Mouse (Mus musculus) activated CD4-positive, CD25-positive, alpha-beta regulatory T cell, adult 4 months (primary cell): ENCODE results near the gene Vmn1r188. TPM values are rescaled to one million over a fixed set of nuclear protein-coding genes. Genes with fewer than 3 reads are reported as not detected.
"Not testable (repeated sequence)": the region's sequence is repeated elsewhere in the genome, so short reads cannot be mapped to it uniquely, and the experiment has no call there.

Source experiments
- ATAC-seq: one replicate; pipeline ENCODE4 v1.8.0; 2017
- polyA plus RNA-seq, 2 experiments: library from polyadenylated mRNA; unstranded; fragments of 100-300 nt; shearing (Covaris generic); gene quantifications; one replicate each; pipeline ENCODE4 v1.2.1; 2017

Gene Vmn1r188
- polyA plus RNA-seq, result not detected

- ATAC-seq, result not testable (repeated sequence)
Measured at GRCm38 (mm10) chr13:22084140-22084539, at the start of gene Vmn1r188. Vmn1r188 (plus strand) TSS chr13:22084440.

DNA sequence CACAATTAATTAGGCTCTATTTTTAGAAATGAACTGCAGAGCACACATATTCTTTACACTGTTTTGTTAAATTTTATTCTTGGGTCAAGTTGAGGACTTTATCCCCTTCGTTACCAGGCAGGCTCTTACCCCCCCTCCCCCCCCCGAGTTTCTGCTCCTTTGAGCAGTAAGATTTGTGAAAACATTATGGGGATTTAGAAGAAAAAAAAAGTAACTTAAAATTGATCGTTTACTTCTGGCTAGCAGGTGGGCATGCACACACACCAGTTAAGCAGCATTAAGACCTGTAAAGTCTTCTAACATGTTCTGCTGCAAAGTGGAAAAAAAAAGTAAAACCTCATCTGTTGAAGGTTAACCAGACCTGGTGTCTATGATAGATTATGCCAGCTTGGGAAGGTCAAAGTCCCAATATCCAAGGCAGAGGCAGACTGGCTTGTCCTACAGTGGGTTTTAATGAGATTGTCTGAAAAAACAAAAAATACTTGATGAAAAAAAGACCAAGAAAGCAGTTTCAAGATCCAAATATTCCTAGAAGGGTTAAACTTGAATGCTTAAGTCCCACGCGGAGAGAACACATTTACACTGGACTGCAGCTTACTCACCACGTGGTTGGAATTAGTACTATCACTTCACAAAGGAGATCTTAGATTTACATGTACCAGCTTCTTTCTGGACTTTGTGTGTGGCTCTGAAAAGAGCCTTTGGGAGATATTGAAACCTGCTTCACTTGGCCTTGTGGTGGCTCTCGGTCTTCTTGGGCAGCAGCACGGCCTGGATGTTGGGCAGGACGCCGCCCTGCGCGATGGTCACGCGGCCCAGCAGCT, 49.6 kb upstream of the Vmn1r188 start:
- no peak for ATAC-seq

DNA sequence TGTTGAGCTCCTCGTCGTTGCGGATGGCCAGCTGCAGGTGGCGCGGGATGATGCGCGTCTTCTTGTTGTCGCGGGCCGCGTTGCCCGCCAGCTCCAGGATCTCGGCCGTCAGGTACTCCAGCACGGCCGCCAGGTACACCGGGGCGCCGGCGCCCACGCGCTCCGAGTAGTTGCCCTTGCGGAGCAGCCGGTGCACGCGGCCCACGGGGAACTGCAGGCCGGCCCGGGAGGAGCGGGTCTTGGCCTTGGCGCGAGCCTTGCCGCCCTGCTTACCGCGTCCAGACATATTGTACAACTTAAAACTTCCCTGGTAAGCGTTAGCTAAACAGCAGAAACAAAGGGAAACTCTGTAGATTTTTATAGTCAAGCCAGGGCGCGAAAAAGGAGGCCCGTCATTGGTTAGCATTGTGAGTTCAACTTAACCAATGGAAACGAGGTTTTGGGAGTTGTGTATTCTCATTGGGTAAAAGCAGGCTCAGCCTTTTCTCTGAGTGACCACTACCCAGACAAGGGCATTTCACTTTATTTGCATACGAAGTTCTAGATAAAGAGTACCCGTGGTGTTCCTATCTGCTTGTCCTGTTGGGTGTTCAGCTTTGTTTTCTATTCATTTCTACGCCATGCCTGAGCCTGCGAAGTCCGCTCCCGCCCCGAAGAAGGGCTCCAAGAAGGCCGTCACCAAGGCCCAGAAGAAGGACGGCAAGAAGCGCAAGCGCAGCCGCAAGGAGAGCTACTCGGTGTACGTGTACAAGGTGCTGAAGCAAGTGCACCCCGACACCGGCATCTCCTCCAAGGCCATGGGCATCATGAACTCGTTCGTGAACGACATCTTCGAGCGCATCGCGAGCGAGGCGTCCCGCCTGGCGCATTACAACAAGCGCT, 48.7 kb upstream of the Vmn1r188 start, which contains the start of the genes Hist1h2ah and Hist1h2bk:
Gene Hist1h2ah, minus strand, starts transcription at position 302 of the 882 bp plus-strand sequence.
Gene Hist1h2bk, plus strand, starts transcription at position 604 of the 882 bp plus-strand sequence.
- peak; percentile 100 for ATAC-seq

DNA sequence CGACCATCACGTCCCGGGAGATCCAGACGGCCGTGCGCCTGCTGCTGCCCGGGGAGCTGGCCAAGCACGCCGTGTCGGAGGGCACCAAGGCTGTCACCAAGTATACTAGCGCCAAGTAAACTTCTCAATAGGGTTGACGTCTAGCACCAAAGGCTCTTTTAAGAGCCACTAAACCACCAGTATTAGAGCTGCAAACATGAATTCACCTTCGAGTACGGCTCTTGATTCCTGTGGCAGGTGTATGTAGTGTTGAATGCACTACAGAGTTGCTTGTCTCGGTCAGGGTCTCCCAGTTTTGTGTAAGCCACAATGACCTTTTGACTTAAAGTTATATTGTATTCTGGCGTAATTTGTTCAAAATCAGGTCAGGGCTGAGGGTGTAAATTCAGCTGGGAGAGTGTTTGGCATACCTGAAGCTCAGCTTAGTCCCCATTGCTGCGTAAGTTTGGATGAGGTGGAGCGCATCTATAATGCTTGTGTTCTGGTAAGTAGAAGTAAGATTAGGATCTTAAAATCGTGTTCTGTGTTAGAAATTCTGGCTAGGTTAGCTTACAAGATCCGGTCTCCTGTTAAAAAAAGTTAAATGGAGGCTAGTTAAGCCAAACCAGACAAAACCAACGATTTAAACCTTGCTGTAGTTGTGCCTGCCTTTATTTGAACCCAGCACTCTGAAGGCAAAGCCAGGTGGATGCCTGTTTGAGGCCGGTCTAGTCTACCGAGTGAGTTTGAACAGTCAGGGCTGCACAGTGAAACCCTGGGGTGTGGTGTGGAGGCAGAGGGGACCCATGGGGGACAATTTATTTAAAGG, 47.9 kb upstream of the Vmn1r188 start:
- ATAC-seq, result no peak

DNA sequence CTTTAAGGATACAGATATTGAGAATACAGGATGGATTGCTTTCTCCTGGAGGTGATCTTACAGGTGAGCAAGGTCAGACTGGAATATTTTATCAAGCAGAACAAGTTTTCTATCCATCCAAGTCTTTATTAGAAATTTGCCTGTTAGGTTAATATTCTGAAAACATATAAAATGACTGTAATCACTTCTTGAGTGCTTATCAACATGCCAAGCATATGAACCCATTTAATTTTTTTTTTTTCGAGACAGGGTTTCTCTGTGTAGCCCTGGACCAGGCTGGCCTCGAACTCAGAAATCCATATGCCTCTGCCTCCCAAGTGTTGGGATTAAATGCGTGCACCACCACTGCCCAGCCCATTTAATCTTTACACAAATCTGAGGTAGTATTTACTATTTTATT, 47.3 kb upstream of the Vmn1r188 start:
- no peak for ATAC-seq

DNA sequence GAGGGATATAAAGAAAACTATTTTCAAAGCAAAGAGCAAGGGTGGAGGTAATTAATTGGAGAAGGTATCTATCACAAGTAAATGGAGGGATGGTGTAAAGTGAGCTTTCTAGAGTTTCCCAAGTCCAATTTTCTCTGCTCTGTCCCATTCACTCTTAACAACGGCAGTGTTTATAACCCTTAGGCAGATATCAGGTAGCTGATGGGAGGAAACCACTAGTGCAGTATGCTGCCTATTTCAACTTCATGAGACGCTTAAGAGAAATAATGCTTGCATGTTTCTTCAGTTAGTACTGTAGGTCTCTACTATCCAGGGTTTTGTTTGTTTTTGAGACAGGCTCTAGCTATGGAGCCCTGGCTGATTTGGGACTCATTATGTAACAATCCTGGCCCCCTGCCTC, 46.8 kb upstream of the Vmn1r188 start:
- no peak for ATAC-seq

DNA sequence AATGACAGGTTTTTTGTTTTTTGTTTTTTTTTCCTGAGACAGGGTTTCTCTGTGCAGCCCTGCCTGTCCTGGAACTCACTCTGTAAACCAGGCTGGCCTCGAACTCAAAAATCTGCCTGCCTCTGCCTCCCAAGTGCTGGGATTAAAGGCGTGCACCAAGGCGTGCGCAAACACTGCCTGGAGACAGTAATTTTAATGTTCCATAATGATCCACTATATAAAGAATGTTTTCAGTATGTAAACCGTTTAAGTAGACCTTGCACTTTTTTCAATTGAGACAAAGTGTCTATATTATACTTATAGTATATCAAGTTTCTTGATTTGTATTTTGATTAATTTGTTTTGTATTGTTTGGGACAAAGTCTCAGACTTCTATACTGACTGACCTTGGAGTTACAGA, 44.9 kb upstream of the Vmn1r188 start:
- ATAC-seq, result no peak

GRCm38 (mm10) chr13:22039951-22040463, 44.2 kb upstream of the Vmn1r188 start:
- ATAC-seq, result no peak

GRCm38 (mm10) chr13:22040464-22041141, 43.6 kb upstream of the Vmn1r188 start:
- no peak for ATAC-seq

DNA sequence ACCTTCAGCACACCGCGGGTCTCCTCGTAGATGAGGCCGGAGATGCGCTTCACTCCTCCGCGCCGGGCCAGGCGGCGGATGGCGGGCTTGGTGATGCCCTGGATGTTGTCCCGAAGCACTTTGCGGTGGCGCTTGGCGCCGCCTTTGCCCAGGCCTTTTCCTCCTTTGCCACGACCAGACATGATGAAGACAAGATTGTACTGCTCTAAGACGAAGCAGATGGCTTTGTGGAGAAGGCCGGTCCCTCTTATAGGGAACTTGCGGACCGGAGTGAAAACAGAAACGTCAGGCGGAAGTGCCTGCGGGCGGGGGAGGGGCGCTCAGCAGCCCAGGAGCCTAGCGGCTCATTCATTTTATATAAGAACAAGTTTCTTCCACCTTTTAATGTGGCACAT, 43.1 kb upstream of the Vmn1r188 start, which contains the start of gene Hist1h4i:
Gene Hist1h4i, minus strand, starts transcription at position 221 of the 395 bp plus-strand sequence.
- peak; percentile 49 for ATAC-seq

GRCm38 (mm10) chr13:22041651-22042567, 42.3 kb upstream of the Vmn1r188 start:
- ATAC-seq, result no peak

- peak; percentile 91 for ATAC-seq
Measured at GRCm38 (mm10) chr13:22042568-22043502, 41.4 kb upstream of the Vmn1r188 start, which contains the start of the genes Hist1h2ag and Hist1h2bj. Hist1h2ag (minus strand) TSS chr13:22042944. Hist1h2bj (plus strand) TSS chr13:22043214.

GRCm38 (mm10) chr13:22043503-22044431, 40.5 kb upstream of the Vmn1r188 start:
- no peak for ATAC-seq

GRCm38 (mm10) chr13:22044432-22045155, 39.6 kb upstream of the Vmn1r188 start:
- no peak for ATAC-seq

DNA sequence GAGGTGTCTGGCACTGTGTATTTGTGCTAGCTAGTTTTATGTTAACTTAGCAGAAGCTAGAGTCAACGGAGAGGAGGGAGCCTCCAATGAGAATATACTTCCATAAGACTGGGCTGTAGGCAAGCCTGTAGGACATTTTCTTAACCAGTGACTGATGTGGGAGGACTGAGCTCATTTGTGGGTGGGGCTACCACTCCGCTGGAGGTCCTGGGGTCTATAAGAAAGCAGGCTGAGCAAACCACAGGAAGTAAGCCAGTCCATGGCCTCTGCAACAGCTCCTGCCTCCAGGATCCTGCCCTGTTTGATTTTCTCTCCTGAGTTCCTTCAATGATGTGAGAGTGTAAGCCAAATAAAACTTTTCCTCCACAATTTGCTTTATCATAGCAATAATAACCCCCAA, 38.9 kb upstream of the Vmn1r188 start:
- no peak for ATAC-seq

DNA sequence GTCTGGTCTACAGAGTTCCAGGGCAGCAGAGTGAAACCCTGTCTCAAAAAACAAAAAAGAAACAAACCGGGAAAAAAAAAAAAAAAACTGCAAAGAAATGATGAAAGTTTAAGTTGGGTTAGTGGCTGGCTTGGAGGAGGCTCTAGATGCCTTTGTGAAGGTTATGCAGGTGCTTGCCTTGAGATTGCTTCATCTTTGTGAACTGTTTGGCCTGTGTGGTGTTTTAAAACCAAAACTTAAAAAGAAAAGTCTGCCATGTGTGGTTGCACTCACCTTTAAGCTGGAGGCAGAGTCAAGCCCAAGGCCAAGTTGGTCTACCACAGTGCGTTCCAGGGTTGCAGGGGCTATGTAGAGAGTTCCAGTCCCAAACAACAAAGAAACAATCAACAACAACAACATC, 35.2 kb upstream of the Vmn1r188 start:
- ATAC-seq, result no peak
